Mouse (Mus musculus): Measurements from ENCODE around the gene Tjp3. TPM values are rescaled to one million over a fixed set of nuclear protein-coding genes. Genes with fewer than 3 reads are reported as not detected.
"Not testable (repeated sequence)": the region's sequence is repeated elsewhere in the genome, so short reads cannot be mapped to it uniquely, and the experiment has no call there.

The Tjp3 gene
- polyA plus RNA-seq, 2 experiments, result 0.37 to 0.38 TPM

DNA sequence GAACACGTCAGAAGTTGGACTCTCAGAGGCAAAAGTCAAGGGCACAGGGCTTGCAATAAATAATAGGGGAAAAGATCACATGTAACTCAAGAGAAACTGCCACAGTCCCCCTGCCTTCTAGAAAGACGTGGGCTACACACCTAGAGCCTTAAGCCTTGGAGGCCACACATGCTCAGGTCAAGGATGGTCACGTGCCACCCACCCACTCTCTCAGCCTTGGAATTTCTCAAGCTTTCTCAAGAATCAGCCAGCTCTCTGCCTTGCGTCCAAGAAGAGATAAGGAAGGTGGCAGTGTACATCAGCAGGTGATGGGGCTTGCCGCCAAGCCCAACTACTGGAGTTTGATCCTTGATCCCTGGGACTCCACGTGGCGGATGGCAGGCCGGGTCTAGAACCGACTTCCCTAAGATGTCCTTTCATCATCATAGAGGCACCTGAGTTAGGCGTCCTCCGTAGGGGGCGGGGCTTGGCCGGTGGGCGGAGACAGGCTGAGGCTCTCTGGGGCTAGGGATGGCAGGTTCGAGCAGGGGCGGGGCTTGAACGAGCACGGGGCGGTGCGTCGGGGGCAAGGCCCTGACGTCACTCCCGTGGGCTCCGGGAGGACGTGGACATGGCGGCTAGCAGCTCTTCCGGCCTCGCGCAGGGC, 58.7 kb downstream of the Tjp3 start, which contains the start of gene Zfr2:
TSS of gene Zfr2 (plus strand) at position 576 of the 646 bp plus-strand sequence.
- no peak for TF ChIP-seq EP300 (IDR thresholded peaks at IDR 0.05; ENCODE audit: low read depth)
- TF ChIP-seq CTCF (IDR thresholded peaks at IDR 0.05; ENCODE audit: low read depth), result no peak
- ATAC-seq (ENCODE audit: insufficient read depth), result peak; percentile 83
- no peaks in the 10 kb centered on the region for H3K36me3 ChIP-seq (replicated peaks; ENCODE audit: control insufficient read depth, insufficient read depth, low read depth)
- no peak within 1 kb of the TSS for H3K27ac ChIP-seq
- H3K4me3 ChIP-seq (ENCODE audit: insufficient read depth in 1 of 2, low read depth in 2 of 2, low read length in 2 of 2), result peak within 1 kb of the TSS; percentile 55 to 66
- H3K4me2 ChIP-seq (ENCODE audit: low read depth), result peak within 1 kb of the TSS; percentile 56
- peak; percentile 60 to 76 (median 69) for DNase-seq (ENCODE audit: low read depth in 3 of 3, low spot score in 3 of 3)
- peaks cover 2 to 3% of the 10 kb centered on the region in 2 experiments; a peak in 2 of 4 replicates for H3K4me1 ChIP-seq (replicated peaks; ENCODE audit: control insufficient read depth in 2 of 2, insufficient read depth in 2 of 2, low read length in 1 of 2)
- peaks cover 36% of the 10 kb centered on the region for H3K27me3 ChIP-seq (ENCODE audit: control insufficient read depth, insufficient read depth, low read length)
- peak within 1 kb of the TSS; percentile 24 for H3K9ac ChIP-seq (replicated peaks)
- H3K9me3 ChIP-seq (ENCODE audit: control insufficient read depth, low read length), result no peaks in the 10 kb centered on the region
- WGBS (ENCODE audit: insufficient replicate concordance), result 7% methylated on average over 29 of the region's 29 CpGs

DNA sequence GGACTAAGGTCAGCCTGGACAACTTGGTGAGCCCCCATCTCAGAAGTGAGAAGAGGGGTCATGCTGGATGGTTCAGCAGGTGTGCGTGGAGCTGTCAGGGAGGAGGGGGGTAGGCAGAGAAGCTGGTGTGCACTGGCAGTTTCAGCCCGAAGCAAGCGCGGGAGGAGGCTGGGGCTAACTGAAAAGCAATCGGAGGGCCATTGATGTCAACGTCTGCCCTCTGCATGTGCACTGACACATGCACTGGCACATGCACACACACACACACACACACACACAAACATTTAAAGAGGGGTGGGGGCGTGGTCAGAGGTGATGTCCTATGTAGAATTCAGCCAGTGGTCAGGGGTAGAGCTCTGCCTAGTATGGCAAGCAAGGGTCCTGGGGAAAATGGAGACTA, 59.9 kb downstream of the Tjp3 start:
- no peak for ATAC-seq (ENCODE audit: insufficient read depth)
- WGBS (ENCODE audit: insufficient replicate concordance), result 46% methylated on average over 7 of the region's 7 CpGs
- no peak for DNase-seq (ENCODE audit: low read depth in 3 of 3, low spot score in 3 of 3)
- peaks cover 2 to 3% of the 10 kb centered on the region in 2 experiments; a peak in 2 of 4 replicates for H3K4me1 ChIP-seq (replicated peaks; ENCODE audit: control insufficient read depth in 2 of 2, insufficient read depth in 2 of 2, low read length in 1 of 2)
- H3K27ac ChIP-seq, result no peak overlapping the region
- no peaks in the 10 kb centered on the region for H3K9me3 ChIP-seq (ENCODE audit: control insufficient read depth, low read length)
- no peak overlapping the region for H3K4me3 ChIP-seq (ENCODE audit: insufficient read depth in 1 of 2, low read depth in 2 of 2, low read length in 2 of 2)
- TF ChIP-seq CTCF (IDR thresholded peaks at IDR 0.05; ENCODE audit: low read depth) (no peak), EP300 (IDR thresholded peaks at IDR 0.05; ENCODE audit: low read depth) (no peak)
- peaks cover 36% of the 10 kb centered on the region for H3K27me3 ChIP-seq (ENCODE audit: control insufficient read depth, insufficient read depth, low read length)
- no peak overlapping the region for H3K4me2 ChIP-seq (ENCODE audit: low read depth)
- no peak overlapping the region for H3K9ac ChIP-seq (replicated peaks)
- H3K36me3 ChIP-seq (replicated peaks; ENCODE audit: control insufficient read depth, insufficient read depth, low read depth), result no peaks in the 10 kb centered on the region

DNA sequence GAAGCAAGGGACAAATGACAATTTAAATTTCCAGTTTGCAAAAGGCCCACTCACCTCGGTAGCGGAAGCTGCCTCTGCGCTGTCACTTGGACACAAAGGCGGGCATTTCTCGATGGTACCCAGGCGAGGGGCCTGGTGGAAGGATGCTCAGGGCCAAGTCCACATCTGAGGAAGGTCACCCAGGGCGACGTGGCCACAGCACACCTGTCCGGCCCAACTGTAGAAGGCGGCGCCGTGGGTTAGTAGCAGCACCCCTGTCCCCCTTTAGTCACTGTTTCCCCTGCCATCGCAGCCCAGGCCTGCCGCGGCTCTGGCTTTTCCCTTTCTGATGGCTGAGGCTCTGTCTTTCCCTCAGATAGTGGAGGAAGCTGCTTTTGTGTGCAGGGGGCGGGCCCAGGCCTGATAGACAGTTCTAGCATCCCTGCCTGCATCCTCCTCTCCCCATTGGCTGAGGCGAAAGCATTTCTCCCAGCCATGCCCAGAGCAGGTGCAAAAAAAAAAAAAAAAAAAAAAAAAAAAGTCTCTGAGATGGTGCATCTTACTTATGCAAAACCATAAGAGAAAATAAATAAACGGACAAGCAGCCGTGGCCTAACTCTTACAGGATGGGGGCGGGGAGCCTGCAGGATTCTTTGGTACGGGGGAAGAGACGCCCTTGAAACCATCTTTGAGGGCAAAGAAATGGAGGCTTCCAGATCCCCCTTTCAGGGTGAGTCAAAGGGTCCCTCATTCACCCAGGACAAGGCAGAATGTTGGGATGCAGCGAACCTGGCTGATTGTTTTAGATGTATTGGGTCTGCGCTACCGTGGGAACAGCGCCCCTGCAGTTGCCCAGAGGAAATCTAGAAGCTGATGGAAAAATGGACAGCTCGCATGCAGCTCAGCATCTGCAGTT, 60.7 kb downstream of the Tjp3 start, which contains the start of gene Atcay:
TSS of gene Atcay (minus strand) at position 396 of the 895 bp plus-strand sequence.
- H3K4me1 ChIP-seq (replicated peaks; ENCODE audit: control insufficient read depth in 2 of 2, insufficient read depth in 2 of 2, low read length in 1 of 2), result peaks cover 2 to 3% of the 10 kb centered on the region in 2 experiments; a peak in 2 of 4 replicates
- TF ChIP-seq CTCF (IDR thresholded peaks at IDR 0.05; ENCODE audit: low read depth) (peak; percentile 58), EP300 (IDR thresholded peaks at IDR 0.05; ENCODE audit: low read depth) (no peak)
- H3K9ac ChIP-seq (replicated peaks), result no peak within 1 kb of the TSS
- no peak within 1 kb of the TSS for H3K4me3 ChIP-seq (ENCODE audit: insufficient read depth in 1 of 2, low read depth in 2 of 2, low read length in 2 of 2)
- WGBS (ENCODE audit: insufficient replicate concordance), result 13% methylated on average over 27 of the region's 27 CpGs
- peaks cover 36% of the 10 kb centered on the region for H3K27me3 ChIP-seq (ENCODE audit: control insufficient read depth, insufficient read depth, low read length)
- H3K27ac ChIP-seq, result no peak within 1 kb of the TSS
- no peak within 1 kb of the TSS for H3K4me2 ChIP-seq (ENCODE audit: low read depth)
- no peaks in the 10 kb centered on the region for H3K36me3 ChIP-seq (replicated peaks; ENCODE audit: control insufficient read depth, insufficient read depth, low read depth)
- no peak for ATAC-seq (ENCODE audit: insufficient read depth)
- H3K9me3 ChIP-seq (ENCODE audit: control insufficient read depth, low read length), result no peaks in the 10 kb centered on the region
- DNase-seq (ENCODE audit: low read depth in 3 of 3, low spot score in 3 of 3), result no peak

DNA sequence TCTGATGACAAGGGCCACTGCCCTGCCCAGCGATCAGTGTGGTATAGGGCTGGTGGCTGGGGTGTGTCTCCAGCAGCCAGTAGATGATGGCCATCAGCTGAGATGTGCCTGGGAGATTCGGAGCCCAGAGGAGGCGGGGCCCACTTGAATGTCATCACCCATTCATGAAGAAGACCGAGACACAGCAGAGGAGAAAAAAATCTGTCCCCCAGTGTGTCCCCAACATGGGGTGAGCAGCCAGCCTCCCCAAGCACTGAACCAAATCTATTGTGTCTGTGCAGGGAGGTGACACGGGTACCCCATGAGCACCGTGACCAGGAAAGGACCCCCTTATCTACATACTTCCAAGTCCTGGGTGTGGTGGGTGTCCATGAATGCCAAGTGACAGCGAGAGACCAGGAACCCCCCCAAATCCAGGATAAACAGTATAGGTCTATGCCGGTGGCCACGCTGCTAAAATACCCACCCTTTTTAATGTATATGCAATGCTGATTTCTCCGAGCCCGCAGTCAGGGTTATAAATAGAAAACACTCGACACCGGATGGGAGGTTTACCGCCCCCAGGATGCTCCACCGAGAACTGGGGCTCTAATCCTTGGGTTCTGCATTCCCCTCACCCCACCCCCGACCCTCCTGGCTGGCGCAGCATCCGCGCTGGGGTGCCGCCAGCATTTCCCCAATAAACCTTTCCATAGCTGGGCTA, 61.5 kb downstream of the Tjp3 start:
- Histone ChIP-seq H3K4me1 (replicated peaks; ENCODE audit: control insufficient read depth in 2 of 2, insufficient read depth in 2 of 2, low read length in 1 of 2) (peaks cover 2 to 3% of the 10 kb centered on the region in 2 experiments; a peak in 2 of 4 replicates), H3K9ac (replicated peaks) (no peak overlapping the region), H3K36me3 (replicated peaks; ENCODE audit: control insufficient read depth, insufficient read depth, low read depth) (no peaks in the 10 kb centered on the region), H3K4me3 (ENCODE audit: insufficient read depth in 1 of 2, low read depth in 2 of 2, low read length in 2 of 2) (no peak overlapping the region), H3K9me3 (ENCODE audit: control insufficient read depth, low read length) (no peaks in the 10 kb centered on the region), H3K27ac (no peak overlapping the region), H3K27me3 (ENCODE audit: control insufficient read depth, insufficient read depth, low read length) (peaks cover 36% of the 10 kb centered on the region), H3K4me2 (ENCODE audit: low read depth) (no peak overlapping the region)
- 12% methylated on average over 20 of the region's 20 CpGs for WGBS (ENCODE audit: insufficient replicate concordance)
- no peak for DNase-seq (ENCODE audit: low read depth in 3 of 3, low spot score in 3 of 3)
- TF ChIP-seq CTCF (IDR thresholded peaks at IDR 0.05; ENCODE audit: low read depth) (no peak), EP300 (IDR thresholded peaks at IDR 0.05; ENCODE audit: low read depth) (no peak)
- ATAC-seq (ENCODE audit: insufficient read depth), result no peak

DNA sequence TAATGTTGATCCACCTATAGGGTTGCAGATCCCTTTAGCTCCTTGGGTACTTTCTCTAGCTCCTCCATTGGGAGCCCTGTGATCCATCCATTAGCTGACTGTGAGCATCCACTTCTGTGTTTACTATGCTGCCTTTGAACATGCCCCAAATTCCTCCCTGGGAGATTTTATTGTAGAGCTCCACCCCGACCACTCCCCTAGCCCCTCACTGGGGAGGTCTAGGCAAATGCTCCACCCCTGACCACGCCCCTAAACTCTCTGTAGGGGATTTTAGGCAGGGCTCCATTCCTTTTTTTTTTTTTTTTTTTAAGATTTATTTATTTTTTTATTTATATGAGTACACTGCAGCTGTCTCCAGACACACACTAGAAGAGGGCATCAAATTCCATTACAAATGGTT, 67.7 kb downstream of the Tjp3 start:
- H3K9me3 ChIP-seq (ENCODE audit: control insufficient read depth, low read length); ATAC-seq (ENCODE audit: insufficient read depth); H3K36me3 ChIP-seq (replicated peaks; ENCODE audit: control insufficient read depth, insufficient read depth, low read depth); H3K27me3 ChIP-seq (ENCODE audit: control insufficient read depth, insufficient read depth, low read length); H3K4me3 ChIP-seq (ENCODE audit: insufficient read depth in 1 of 2, low read depth in 2 of 2, low read length in 2 of 2); H3K4me2 ChIP-seq (ENCODE audit: low read depth); H3K27ac ChIP-seq; DNase-seq (ENCODE audit: low read depth in 3 of 3, low spot score in 3 of 3); H3K4me1 ChIP-seq (replicated peaks; ENCODE audit: control insufficient read depth in 2 of 2, insufficient read depth in 2 of 2, low read length in 1 of 2); H3K9ac ChIP-seq (replicated peaks): not testable (repeated sequence)
- 33% methylated on average over 2 of the region's 2 CpGs for WGBS (ENCODE audit: insufficient replicate concordance)

Small RNA genes within 50 kb of the gene (microRNA-seq; reads per million reads assigned to microRNA genes)
- 8.5 reads per million, percentile 17 among the genes with 10 or more reads in this experiment for gene Mir3057

Other genes starting within 250 kb of the Tjp3 start
Only the 30 nearest of the 32 such genes appear.
- 20.5 and 21.7 TPM in 2 replicates for gene Thop1, start 221.5 kb downstream of the Tjp3 start, polyA plus RNA-seq (2012; rRNA removed)
- gene Thop1, start 221.5 kb downstream of the Tjp3 start, polyA plus RNA-seq (2014; fragmentation: Nextera tagmentation; extraction: Ambion mirVana), result 15.0 and 17.7 TPM in 2 replicates
- 10.9 and 11.0 TPM in 2 replicates for gene Creb3l3, start 192.7 kb downstream of the Tjp3 start, polyA plus RNA-seq (2012; rRNA removed)
- 16.8 and 20.1 TPM in 2 replicates for gene Creb3l3, start 192.7 kb downstream of the Tjp3 start, polyA plus RNA-seq (2014; fragmentation: Nextera tagmentation; extraction: Ambion mirVana)
- 56.0 and 60.3 TPM in 2 replicates for gene Map2k2, start 185.7 kb downstream of the Tjp3 start, polyA plus RNA-seq (2012; rRNA removed)
- 90.0 and 98.9 TPM in 2 replicates for gene Map2k2, start 185.7 kb downstream of the Tjp3 start, polyA plus RNA-seq (2014; fragmentation: Nextera tagmentation; extraction: Ambion mirVana)
- 15.2 and 16.3 TPM in 2 replicates for gene Zbtb7a, start 156.4 kb downstream of the Tjp3 start, polyA plus RNA-seq (2012; rRNA removed)
- gene Zbtb7a, start 156.4 kb downstream of the Tjp3 start, polyA plus RNA-seq (2014; fragmentation: Nextera tagmentation; extraction: Ambion mirVana), result 25.1 and 30.8 TPM in 2 replicates
- 11.2 and 13.2 TPM in 2 replicates for gene Pias4, start 123.7 kb downstream of the Tjp3 start, polyA plus RNA-seq (2012; rRNA removed)
- gene Pias4, start 123.7 kb downstream of the Tjp3 start, polyA plus RNA-seq (2014; fragmentation: Nextera tagmentation; extraction: Ambion mirVana), result 14.9 and 19.0 TPM in 2 replicates
- gene Eef2, start 115.0 kb downstream of the Tjp3 start, polyA plus RNA-seq (2012; rRNA removed), result 476 and 570 TPM in 2 replicates
- gene Eef2, start 115.0 kb downstream of the Tjp3 start, polyA plus RNA-seq (2014; fragmentation: Nextera tagmentation; extraction: Ambion mirVana), result 233 and 270 TPM in 2 replicates
- gene Dapk3, start 108.6 kb downstream of the Tjp3 start, polyA plus RNA-seq (2012; rRNA removed), result 16.6 and 17.6 TPM in 2 replicates
- 13.0 and 16.5 TPM in 2 replicates for gene Dapk3, start 108.6 kb downstream of the Tjp3 start, polyA plus RNA-seq (2014; fragmentation: Nextera tagmentation; extraction: Ambion mirVana)
- gene 4930442H23Rik, start 107.7 kb downstream of the Tjp3 start, polyA plus RNA-seq (2012; rRNA removed), result not detected in 2 replicates
- gene 4930442H23Rik, start 107.7 kb downstream of the Tjp3 start, polyA plus RNA-seq (2014; fragmentation: Nextera tagmentation; extraction: Ambion mirVana), result not detected in 2 replicates
- gene Nmrk2, start 89.5 kb downstream of the Tjp3 start, polyA plus RNA-seq (2012; rRNA removed), result not detected in 2 replicates
- not detected in 2 replicates for gene Nmrk2, start 89.5 kb downstream of the Tjp3 start, polyA plus RNA-seq (2014; fragmentation: Nextera tagmentation; extraction: Ambion mirVana)
- 0.01 and 0.14 TPM in 2 replicates for gene Atcay, start 60.7 kb downstream of the Tjp3 start, polyA plus RNA-seq (2012; rRNA removed)
- not detected in 2 replicates for gene Atcay, start 60.7 kb downstream of the Tjp3 start, polyA plus RNA-seq (2014; fragmentation: Nextera tagmentation; extraction: Ambion mirVana)
- gene Zfr2, start 58.4 kb downstream of the Tjp3 start, polyA plus RNA-seq (2012; rRNA removed), result 0.39 and 0.46 TPM in 2 replicates
- 0.21 and 0.38 TPM in 2 replicates for gene Zfr2, start 58.4 kb downstream of the Tjp3 start, polyA plus RNA-seq (2014; fragmentation: Nextera tagmentation; extraction: Ambion mirVana)
- 0.74 and 1.1 TPM in 2 replicates for gene Matk, start 38.6 kb downstream of the Tjp3 start, polyA plus RNA-seq (2012; rRNA removed)
- 1.3 and 1.6 TPM in 2 replicates for gene Matk, start 38.6 kb downstream of the Tjp3 start, polyA plus RNA-seq (2014; fragmentation: Nextera tagmentation; extraction: Ambion mirVana)
- gene Mrpl54, start 24.6 kb downstream of the Tjp3 start, polyA plus RNA-seq (2012; rRNA removed), result 42.8 and 49.9 TPM in 2 replicates
- gene Mrpl54, start 24.6 kb downstream of the Tjp3 start, polyA plus RNA-seq (2014; fragmentation: Nextera tagmentation; extraction: Ambion mirVana), result 113 and 120 TPM in 2 replicates
- gene Apba3, start 24.6 kb downstream of the Tjp3 start, polyA plus RNA-seq (2012; rRNA removed), result 14.3 and 14.6 TPM in 2 replicates
- 15.7 and 16.1 TPM in 2 replicates for gene Apba3, start 24.6 kb downstream of the Tjp3 start, polyA plus RNA-seq (2014; fragmentation: Nextera tagmentation; extraction: Ambion mirVana)
- gene Pip5k1c, start 1.4 kb upstream of the Tjp3 start, polyA plus RNA-seq (2012; rRNA removed), result 12.8 and 13.1 TPM in 2 replicates
- gene Pip5k1c, start 1.4 kb upstream of the Tjp3 start, polyA plus RNA-seq (2014; fragmentation: Nextera tagmentation; extraction: Ambion mirVana), result 10.5 and 12.5 TPM in 2 replicates
- gene Cactin, start 29.5 kb upstream of the Tjp3 start, polyA plus RNA-seq (2012; rRNA removed), result 20.8 and 24.3 TPM in 2 replicates
- gene Cactin, start 29.5 kb upstream of the Tjp3 start, polyA plus RNA-seq (2014; fragmentation: Nextera tagmentation; extraction: Ambion mirVana), result 12.1 and 16.6 TPM in 2 replicates
- 2.4 and 3.1 TPM in 2 replicates for gene Tbxa2r, start 37.1 kb upstream of the Tjp3 start, polyA plus RNA-seq (2012; rRNA removed)
- gene Tbxa2r, start 37.1 kb upstream of the Tjp3 start, polyA plus RNA-seq (2014; fragmentation: Nextera tagmentation; extraction: Ambion mirVana), result 1.9 and 3.3 TPM in 2 replicates
- gene Gipc3, start 51.7 kb upstream of the Tjp3 start, polyA plus RNA-seq (2012; rRNA removed), result 0.01 TPM in 2 replicates
- not detected in 2 replicates for gene Gipc3, start 51.7 kb upstream of the Tjp3 start, polyA plus RNA-seq (2014; fragmentation: Nextera tagmentation; extraction: Ambion mirVana)
- 20.6 and 24.9 TPM in 2 replicates for gene Hmg20b, start 58.9 kb upstream of the Tjp3 start, polyA plus RNA-seq (2012; rRNA removed)
- 20.3 and 23.7 TPM in 2 replicates for gene Hmg20b, start 58.9 kb upstream of the Tjp3 start, polyA plus RNA-seq (2014; fragmentation: Nextera tagmentation; extraction: Ambion mirVana)
- 8.4 and 9.3 TPM in 2 replicates for gene Mfsd12, start 65.9 kb upstream of the Tjp3 start, polyA plus RNA-seq (2012; rRNA removed)
- gene Mfsd12, start 65.9 kb upstream of the Tjp3 start, polyA plus RNA-seq (2014; fragmentation: Nextera tagmentation; extraction: Ambion mirVana), result 6.1 and 8.3 TPM in 2 replicates
- 0.55 and 0.78 TPM in 2 replicates for gene 4930404N11Rik, start 74.2 kb upstream of the Tjp3 start, polyA plus RNA-seq (2012; rRNA removed)
- gene 4930404N11Rik, start 74.2 kb upstream of the Tjp3 start, polyA plus RNA-seq (2014; fragmentation: Nextera tagmentation; extraction: Ambion mirVana), result 0.44 and 0.60 TPM in 2 replicates
- 73.1 and 86.2 TPM in 2 replicates for gene Fzr1, start 86.9 kb upstream of the Tjp3 start, polyA plus RNA-seq (2012; rRNA removed)
- gene Fzr1, start 86.9 kb upstream of the Tjp3 start, polyA plus RNA-seq (2014; fragmentation: Nextera tagmentation; extraction: Ambion mirVana), result 80.5 and 85.2 TPM in 2 replicates
- gene Dohh, start 92.8 kb upstream of the Tjp3 start, polyA plus RNA-seq (2012; rRNA removed), result 29.8 and 32.2 TPM in 2 replicates
- gene Dohh, start 92.8 kb upstream of the Tjp3 start, polyA plus RNA-seq (2014; fragmentation: Nextera tagmentation; extraction: Ambion mirVana), result 35.0 and 39.7 TPM in 2 replicates
- 1.0 and 1.7 TPM in 2 replicates for gene Gm48551, start 92.9 kb upstream of the Tjp3 start, polyA plus RNA-seq (2012; rRNA removed)
- gene Gm48551, start 92.9 kb upstream of the Tjp3 start, polyA plus RNA-seq (2014; fragmentation: Nextera tagmentation; extraction: Ambion mirVana), result 0.37 and 0.47 TPM in 2 replicates
- gene Gm48552, start 97.4 kb upstream of the Tjp3 start, polyA plus RNA-seq (2012; rRNA removed), result 0.78 and 0.90 TPM in 2 replicates
- gene Gm48552, start 97.4 kb upstream of the Tjp3 start, polyA plus RNA-seq (2014; fragmentation: Nextera tagmentation; extraction: Ambion mirVana), result 0.21 and 0.36 TPM in 2 replicates
- 1.6 and 1.9 TPM in 2 replicates for gene Smim24, start 101.5 kb upstream of the Tjp3 start, polyA plus RNA-seq (2012; rRNA removed)
- 1.7 and 1.8 TPM in 2 replicates for gene Smim24, start 101.5 kb upstream of the Tjp3 start, polyA plus RNA-seq (2014; fragmentation: Nextera tagmentation; extraction: Ambion mirVana)
- 1.2 and 1.3 TPM in 2 replicates for gene Nfic, start 164.1 kb upstream of the Tjp3 start, polyA plus RNA-seq (2012; rRNA removed)
- 4.6 and 7.3 TPM in 2 replicates for gene Nfic, start 164.1 kb upstream of the Tjp3 start, polyA plus RNA-seq (2014; fragmentation: Nextera tagmentation; extraction: Ambion mirVana)
- gene Celf5, start 191.1 kb upstream of the Tjp3 start, polyA plus RNA-seq (2012; rRNA removed), result 0.02 and 0.32 TPM in 2 replicates
- gene Celf5, start 191.1 kb upstream of the Tjp3 start, polyA plus RNA-seq (2014; fragmentation: Nextera tagmentation; extraction: Ambion mirVana), result not detected in 2 replicates
- gene Ncln, start 204.8 kb upstream of the Tjp3 start, polyA plus RNA-seq (2012; rRNA removed), result 55.7 and 71.3 TPM in 2 replicates
- gene Ncln, start 204.8 kb upstream of the Tjp3 start, polyA plus RNA-seq (2014; fragmentation: Nextera tagmentation; extraction: Ambion mirVana), result 23.7 and 29.4 TPM in 2 replicates
- gene S1pr4, start 208.6 kb upstream of the Tjp3 start, polyA plus RNA-seq (2012; rRNA removed), result 1.5 and 1.8 TPM in 2 replicates
- gene S1pr4, start 208.6 kb upstream of the Tjp3 start, polyA plus RNA-seq (2014; fragmentation: Nextera tagmentation; extraction: Ambion mirVana), result 1.4 and 1.5 TPM in 2 replicates